Mouse (Mus musculus): ENCODE data around the gene Zfp410.

DNA sequence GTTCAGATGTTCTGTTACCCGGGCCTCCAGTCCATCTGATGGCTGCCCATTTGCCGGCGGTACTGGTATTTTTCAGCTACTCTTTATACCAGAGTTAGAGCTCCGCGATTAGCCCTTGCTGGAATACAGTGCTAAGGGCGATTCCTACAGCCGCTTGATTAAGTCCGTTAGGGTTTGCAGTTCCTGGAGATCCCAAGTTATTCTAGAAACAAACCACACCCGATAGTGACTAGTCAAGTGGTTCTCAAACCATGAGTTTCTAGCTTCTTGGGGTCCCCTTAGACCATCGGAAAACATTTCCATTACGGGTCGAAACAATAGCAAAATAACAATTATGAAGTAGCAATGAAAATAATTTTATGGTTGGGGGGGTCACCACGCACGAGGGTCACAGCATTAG, 32.3 kb upstream of the Zfp410 start:
- no peak for TF ChIP-seq CTCF (IDR thresholded peaks at IDR 0.05; ENCODE audit: borderline replicate concordance, insufficient read depth, low read depth, low read length)
- no peak for TF ChIP-seq POLR2A (IDR thresholded peaks at IDR 0.05; ENCODE audit: borderline replicate concordance, insufficient read depth, low read length)

Measured in cerebellum, adult 2 months (tissue).